Mouse (Mus musculus) MEL (cell line): ENCODE data around the gene Tecta.

Source experiments
- BHLHE40 ChIP-seq: IDR thresholded peaks from 2 replicates; pipeline ENCODE4 v1.6.1; 2012; ENCODE audit warnings: low read depth, mild to moderate bottlenecking, inconsistent platforms, low read length, improper control_type of control experiment, borderline replicate concordance
- CTCF ChIP-seq, 3 experiments: IDR thresholded peaks in 2 of 3; conservative IDR thresholded peaks in 1 of 3; 2 replicates each; pipeline ENCODE4 v1.5.1; 2011 to 2012; ENCODE audit warnings: low read length in 3 of 3, low read depth in 2 of 3, mild to moderate bottlenecking in 2 of 3, improper control_type of control experiment in 1 of 3, inconsistent platforms in 1 of 3, mixed read lengths in 1 of 3, moderate library complexity in 1 of 3; ENCODE audit not compliant: control insufficient read depth in 1 of 3, insufficient read depth in 1 of 3, poor library complexity in 1 of 3, severe bottlenecking in 1 of 3
- ELF1 ChIP-seq: IDR thresholded peaks from 2 replicates; pipeline ENCODE4 v1.6.1; 2014; ENCODE audit warnings: low read depth, mild to moderate bottlenecking, inconsistent platforms, low read length, improper control_type of control experiment, moderate library complexity
- EP300 ChIP-seq, 2 experiments: IDR thresholded peaks; 2 replicates each; pipeline ENCODE4 v1.6.1; 2011; ENCODE audit warnings: improper control_type of control experiment in 2 of 2, low read length in 2 of 2, low read depth in 1 of 2, mild to moderate bottlenecking in 1 of 2
- GATA1 ChIP-seq: IDR thresholded peaks from 2 replicates; pipeline ENCODE4 v1.6.1; 2011; ENCODE audit warnings: low read depth, low read length, improper control_type of control experiment
- JUND ChIP-seq: IDR thresholded peaks from 2 replicates; pipeline ENCODE4 v1.6.1; 2011; ENCODE audit warnings: low read depth, mild to moderate bottlenecking, improper control_type of control experiment, low read length
- POLR2A ChIP-seq, 2 experiments: IDR thresholded peaks; 2 replicates each; pipeline ENCODE4 v1.6.1; 2011 to 2012; ENCODE audit warnings: low read length in 2 of 2, mild to moderate bottlenecking in 2 of 2, control low read depth in 1 of 2, improper control_type of control experiment in 1 of 2, low read depth in 1 of 2, moderate library complexity in 1 of 2; ENCODE audit not compliant: control insufficient read depth in 1 of 2, insufficient read depth in 1 of 2, poor library complexity in 1 of 2
- POLR2AphosphoS2 ChIP-seq: IDR thresholded peaks from 2 replicates; pipeline ENCODE4 v1.6.1; 2011; ENCODE audit warnings: low read length, improper control_type of control experiment
- RAD21 ChIP-seq: IDR thresholded peaks from 2 replicates; pipeline ENCODE4 v1.6.1; 2011; ENCODE audit warnings: mild to moderate bottlenecking, low read depth, low read length, improper control_type of control experiment
- TCF12 ChIP-seq: IDR thresholded peaks from 2 replicates; pipeline ENCODE4 v1.6.1; 2014; ENCODE audit warnings: low read depth, mild to moderate bottlenecking, inconsistent platforms, low read length, improper control_type of control experiment, moderate library complexity
- ZMIZ1 ChIP-seq: IDR thresholded peaks from 2 replicates; pipeline ENCODE4 v1.6.1; 2012; ENCODE audit warnings: low read depth, mild to moderate bottlenecking, inconsistent platforms, low read length, improper control_type of control experiment, moderate library complexity

GRCm38 (mm10) chr9:42382628-42383347 is 16.9 kb downstream of the Tecta start:
- TF ChIP-seq POLR2A (IDR thresholded peaks at IDR 0.05; ENCODE audit: control insufficient read depth in 1 of 2, insufficient read depth in 1 of 2, low read depth in 1 of 2, low read length in 2 of 2, poor library complexity in 1 of 2) (no peak), CTCF (IDR thresholded peaks at IDR 0.05 in 2 of 3, conservative IDR thresholded peaks at IDR 0.05 in 1 of 3; ENCODE audit: control insufficient read depth in 1 of 3, insufficient read depth in 1 of 3, low read depth in 2 of 3, low read length in 3 of 3, poor library complexity in 1 of 3, severe bottlenecking in 1 of 3) (no peak), POLR2AphosphoS2 (no peak), BHLHE40 (no peak), TCF12 (no peak), ZMIZ1 (no peak), RAD21 (no peak), JUND (no peak), GATA1 (no peak), ELF1 (no peak), EP300 (IDR thresholded peaks at IDR 0.05; ENCODE audit: low read depth in 1 of 2, low read length in 2 of 2) (no peak)
